Mouse (Mus musculus): ENCODE measurements around the gene Dkk2. TPM values are rescaled to one million over a fixed set of nuclear protein-coding genes. Genes with fewer than 3 reads are reported as not detected.
A peak's percentile ranks its signal among the peaks of the same experiment; 100 is the strongest.
"Not testable (repeated sequence)": the region's sequence is repeated elsewhere in the genome, so short reads cannot be mapped to it uniquely, and the experiment has no call there.

Dkk2 gene
- 1.5 and 1.8 TPM in 2 replicates for polyA plus RNA-seq (2015; fragmentation: Nextera tagmentation; extraction: Ambion mirVana)

- peak within 1 kb of the TSS; percentile 46 for H3K4me3 ChIP-seq (replicated peaks; ENCODE audit: low read length)
- H3K4me1 ChIP-seq (replicated peaks; ENCODE audit: control insufficient read depth, insufficient read depth, low read length), result peaks cover 25% of the 10 kb centered on the region
- under 1% methylated on average over 33 of the region's 33 CpGs for WGBS
- H3K27ac ChIP-seq (ENCODE audit: low read length), result no peak within 1 kb of the TSS
- H3K9me3 ChIP-seq (ENCODE audit: control insufficient read depth, low read length), result no peaks in the 10 kb centered on the region
- peak; percentile 45 for ATAC-seq
- peak within 1 kb of the TSS; percentile 81 for H3K4me2 ChIP-seq (ENCODE audit: low read length)
- no peaks in the 10 kb centered on the region for H3K36me3 ChIP-seq (ENCODE audit: control insufficient read depth, insufficient read depth)
- H3K9ac ChIP-seq (replicated peaks; ENCODE audit: low read depth, low read length), result peak within 1 kb of the TSS; percentile 33; the same call in 1 of the 2 replicates
- peaks cover 10% of the 10 kb centered on the region for H3K27me3 ChIP-seq (replicated peaks; ENCODE audit: control insufficient read depth, insufficient read depth, low read length)
Measured at GRCm38 (mm10) chr3:132085112-132085822, at the start of gene Dkk2. Gene Dkk2, plus strand, starts transcription at chr3:132085292.

DNA sequence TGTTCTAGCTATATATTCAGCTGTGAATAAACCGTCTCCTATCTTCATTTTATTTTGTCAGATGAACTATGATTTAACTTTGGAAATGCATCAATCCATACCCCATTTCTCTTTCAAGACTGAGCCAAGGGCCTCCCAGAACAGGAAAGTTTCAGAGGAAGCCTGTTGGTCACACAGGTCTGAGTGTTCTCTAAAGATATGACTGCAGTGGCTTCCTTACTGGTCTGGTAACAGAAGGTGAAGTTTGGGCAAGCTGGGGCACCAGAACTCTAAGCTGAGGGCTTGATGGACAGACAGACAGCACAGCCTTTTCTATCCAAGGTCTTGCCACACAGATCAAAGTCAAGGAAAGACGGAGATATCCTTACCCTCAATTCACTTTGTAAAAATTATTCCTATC is 48.4 kb upstream of the Dkk2 start:
- H3K4me2 ChIP-seq (ENCODE audit: low read length), result no peak overlapping the region
- WGBS, result 87% methylated on average over 2 of the region's 2 CpGs
- no peak overlapping the region for H3K27ac ChIP-seq (ENCODE audit: low read length)
- H3K36me3 ChIP-seq (ENCODE audit: control insufficient read depth, insufficient read depth), result no peaks in the 10 kb centered on the region
- no peak overlapping the region for H3K9ac ChIP-seq (replicated peaks; ENCODE audit: low read depth, low read length)
- 0 out of 2 replicates have a peak, but pooled peaks cover 2% of the 10 kb centered on the region for H3K4me1 ChIP-seq (replicated peaks; ENCODE audit: control insufficient read depth, insufficient read depth, low read length)
- H3K27me3 ChIP-seq (replicated peaks; ENCODE audit: control insufficient read depth, insufficient read depth, low read length), result no peaks in the 10 kb centered on the region
- no peaks in the 10 kb centered on the region for H3K9me3 ChIP-seq (ENCODE audit: control insufficient read depth, low read length)
- H3K4me3 ChIP-seq (replicated peaks; ENCODE audit: low read length), result no peak overlapping the region
- ATAC-seq, result no peak

DNA sequence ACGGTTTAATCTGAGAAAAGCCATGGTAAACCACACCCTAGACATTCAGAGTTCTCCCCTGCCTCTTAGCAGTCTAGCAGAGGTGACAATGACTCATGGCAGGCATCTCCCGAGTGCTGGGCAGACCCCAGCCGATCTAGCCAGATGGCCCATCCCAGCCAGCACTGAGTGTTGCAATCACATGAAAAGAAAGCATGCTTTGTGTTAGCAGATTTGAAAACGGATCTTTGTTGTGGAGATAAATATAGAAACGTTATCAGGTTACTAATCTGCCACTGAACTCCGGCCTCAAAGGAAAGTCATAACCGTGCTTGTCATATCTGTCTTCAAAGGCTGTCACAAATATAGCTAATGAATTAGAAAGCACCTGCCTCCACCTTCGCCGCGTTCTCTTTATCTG is 47.4 kb upstream of the Dkk2 start:
- WGBS, result 41% methylated on average over 10 of the region's 10 CpGs
- ATAC-seq, result peak; percentile 53; the same call in 1 of the 2 replicates

DNA sequence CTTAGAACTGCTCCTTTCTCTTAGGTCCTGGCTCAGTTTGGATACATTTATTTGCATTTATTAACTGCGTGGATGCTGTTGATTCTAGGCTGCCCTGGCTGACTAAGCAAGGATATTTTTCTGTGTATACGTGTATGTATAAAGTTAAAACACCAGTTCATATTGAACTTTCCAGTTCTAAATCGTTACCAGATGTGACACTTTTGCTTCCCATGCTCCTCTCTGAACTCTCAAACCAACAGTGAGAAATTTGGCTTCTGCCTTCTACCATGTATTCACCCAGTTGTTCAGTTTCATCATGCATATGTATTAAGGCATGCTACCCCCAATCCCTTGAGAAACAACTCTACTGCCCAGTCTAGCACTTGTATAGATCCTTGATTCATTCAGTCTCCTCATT is 45.0 kb upstream of the Dkk2 start:
- Histone ChIP-seq H3K4me1 (replicated peaks; ENCODE audit: control insufficient read depth, insufficient read depth, low read length) (no peaks in the 10 kb centered on the region), H3K27ac (ENCODE audit: low read length) (no peak overlapping the region), H3K4me3 (replicated peaks; ENCODE audit: low read length) (no peak overlapping the region), H3K9me3 (ENCODE audit: control insufficient read depth, low read length) (no peaks in the 10 kb centered on the region), H3K4me2 (ENCODE audit: low read length) (no peak overlapping the region), H3K9ac (replicated peaks; ENCODE audit: low read depth, low read length) (no peak overlapping the region), H3K27me3 (replicated peaks; ENCODE audit: control insufficient read depth, insufficient read depth, low read length) (no peaks in the 10 kb centered on the region), H3K36me3 (ENCODE audit: control insufficient read depth, insufficient read depth) (no peaks in the 10 kb centered on the region)
- WGBS, result 70% methylated on average over 3 of the region's 3 CpGs
- no peak; the same call in 1 of the 2 replicates for ATAC-seq

More for the DNA sequence above, 47.4 kb upstream of the Dkk2 start:
- Histone ChIP-seq H3K9me3 (ENCODE audit: control insufficient read depth, low read length) (no peaks in the 10 kb centered on the region), H3K4me3 (replicated peaks; ENCODE audit: low read length) (no peak overlapping the region), H3K9ac (replicated peaks; ENCODE audit: low read depth, low read length) (no peak overlapping the region), H3K27ac (ENCODE audit: low read length) (no peak overlapping the region), H3K4me2 (ENCODE audit: low read length) (no peak overlapping the region), H3K36me3 (ENCODE audit: control insufficient read depth, insufficient read depth) (no peaks in the 10 kb centered on the region), H3K4me1 (replicated peaks; ENCODE audit: control insufficient read depth, insufficient read depth, low read length) (0 out of 2 replicates have a peak, but pooled peaks cover 2% of the 10 kb centered on the region), H3K27me3 (replicated peaks; ENCODE audit: control insufficient read depth, insufficient read depth, low read length) (no peaks in the 10 kb centered on the region)

GRCm38 (mm10) chr3:132050884-132051457 is 34.1 kb upstream of the Dkk2 start:
- H3K9ac ChIP-seq (replicated peaks; ENCODE audit: low read depth, low read length), result no peak overlapping the region
- 85% methylated on average over 8 of the region's 8 CpGs for WGBS
- no peak overlapping the region for H3K4me2 ChIP-seq (ENCODE audit: low read length)
- no peaks in the 10 kb centered on the region for H3K36me3 ChIP-seq (ENCODE audit: control insufficient read depth, insufficient read depth)
- no peak overlapping the region for H3K27ac ChIP-seq (ENCODE audit: low read length)
- no peaks in the 10 kb centered on the region for H3K27me3 ChIP-seq (replicated peaks; ENCODE audit: control insufficient read depth, insufficient read depth, low read length)
- no peaks in the 10 kb centered on the region for H3K4me1 ChIP-seq (replicated peaks; ENCODE audit: control insufficient read depth, insufficient read depth, low read length)
- no peak overlapping the region for H3K4me3 ChIP-seq (replicated peaks; ENCODE audit: low read length)
- no peak for ATAC-seq
- peaks cover 3% of the 10 kb centered on the region; the same call in 1 of the 2 replicates for H3K9me3 ChIP-seq (ENCODE audit: control insufficient read depth, low read length)

GRCm38 (mm10) chr3:132062816-132063215 is 22.3 kb upstream of the Dkk2 start:
- 67% methylated on average over 1 of the region's 1 CpGs for WGBS
- not testable (repeated sequence) for H3K36me3 ChIP-seq (ENCODE audit: control insufficient read depth, insufficient read depth); H3K9me3 ChIP-seq (ENCODE audit: control insufficient read depth, low read length); H3K4me2 ChIP-seq (ENCODE audit: low read length); H3K9ac ChIP-seq (replicated peaks; ENCODE audit: low read depth, low read length); ATAC-seq; H3K27me3 ChIP-seq (replicated peaks; ENCODE audit: control insufficient read depth, insufficient read depth, low read length); H3K27ac ChIP-seq (ENCODE audit: low read length); H3K4me3 ChIP-seq (replicated peaks; ENCODE audit: low read length); H3K4me1 ChIP-seq (replicated peaks; ENCODE audit: control insufficient read depth, insufficient read depth, low read length)

DNA sequence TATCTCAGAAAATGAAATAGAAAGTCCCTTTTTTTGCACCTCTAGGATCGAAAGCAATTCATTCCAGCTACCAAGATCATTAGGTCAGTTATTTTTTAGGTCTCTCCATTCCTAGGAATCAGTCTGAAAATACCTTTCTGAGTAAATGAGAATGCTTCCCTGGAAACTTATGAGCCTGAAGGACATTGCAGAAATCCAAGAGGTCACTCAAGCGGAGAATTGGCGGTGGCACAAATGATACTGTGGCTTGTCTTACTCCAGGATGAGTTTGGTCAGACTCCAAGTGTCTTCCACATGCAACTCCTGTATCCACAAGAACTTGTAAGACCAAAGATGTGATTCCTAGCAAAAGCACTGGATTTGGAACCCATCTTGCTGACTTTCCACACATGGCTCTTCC is 21.7 kb upstream of the Dkk2 start:
- ATAC-seq, result no peak
- Histone ChIP-seq H3K27me3 (replicated peaks; ENCODE audit: control insufficient read depth, insufficient read depth, low read length) (no peaks in the 10 kb centered on the region), H3K36me3 (ENCODE audit: control insufficient read depth, insufficient read depth) (no peaks in the 10 kb centered on the region), H3K9me3 (ENCODE audit: control insufficient read depth, low read length) (no peaks in the 10 kb centered on the region), H3K4me3 (replicated peaks; ENCODE audit: low read length) (no peak overlapping the region), H3K4me1 (replicated peaks; ENCODE audit: control insufficient read depth, insufficient read depth, low read length) (no peaks in the 10 kb centered on the region), H3K9ac (replicated peaks; ENCODE audit: low read depth, low read length) (no peak overlapping the region), H3K27ac (ENCODE audit: low read length) (no peak overlapping the region), H3K4me2 (ENCODE audit: low read length) (no peak overlapping the region)
- 99% methylated on average over 3 of the region's 3 CpGs for WGBS

- Histone ChIP-seq H3K36me3 (ENCODE audit: control insufficient read depth, insufficient read depth) (no peaks in the 10 kb centered on the region), H3K4me3 (replicated peaks; ENCODE audit: low read length) (no peak overlapping the region), H3K9ac (replicated peaks; ENCODE audit: low read depth, low read length) (no peak overlapping the region), H3K27ac (ENCODE audit: low read length) (no peak overlapping the region), H3K27me3 (replicated peaks; ENCODE audit: control insufficient read depth, insufficient read depth, low read length) (no peaks in the 10 kb centered on the region), H3K9me3 (ENCODE audit: control insufficient read depth, low read length) (no peaks in the 10 kb centered on the region), H3K4me1 (replicated peaks; ENCODE audit: control insufficient read depth, insufficient read depth, low read length) (no peaks in the 10 kb centered on the region), H3K4me2 (ENCODE audit: low read length) (no peak overlapping the region)
- WGBS, result 82% methylated on average over 4 of the region's 4 CpGs
- ATAC-seq, result no peak
Measured at GRCm38 (mm10) chr3:132063966-132064365, 21.1 kb upstream of the Dkk2 start.

- no peaks in the 10 kb centered on the region for H3K4me1 ChIP-seq (replicated peaks; ENCODE audit: control insufficient read depth, insufficient read depth, low read length)
- H3K27ac ChIP-seq (ENCODE audit: low read length), result no peak overlapping the region
- H3K4me2 ChIP-seq (ENCODE audit: low read length), result no peak overlapping the region
- no peaks in the 10 kb centered on the region for H3K9me3 ChIP-seq (ENCODE audit: control insufficient read depth, low read length)
- no peak for ATAC-seq
- H3K4me3 ChIP-seq (replicated peaks; ENCODE audit: low read length), result no peak overlapping the region
- H3K27me3 ChIP-seq (replicated peaks; ENCODE audit: control insufficient read depth, insufficient read depth, low read length), result no peaks in the 10 kb centered on the region
- WGBS, result 83% methylated on average over 1 of the region's 1 CpGs
- no peak overlapping the region for H3K9ac ChIP-seq (replicated peaks; ENCODE audit: low read depth, low read length)
- H3K36me3 ChIP-seq (ENCODE audit: control insufficient read depth, insufficient read depth), result no peaks in the 10 kb centered on the region
Measured at GRCm38 (mm10) chr3:132064920-132065319, 20.2 kb upstream of the Dkk2 start.

Data from forebrain, embryonic 16.5 days (tissue).